Mouse (Mus musculus) gastrocnemius, adult 18-20 months (tissue): ENCODE results near the gene Lrrc4b. TPM values are rescaled to one million over a fixed set of nuclear protein-coding genes. Genes with fewer than 3 reads are reported as not detected.

ENCODE experiments used
- DNase-seq: peaks from one replicate; pipeline ENCODE4 v3.0.0; 2021; ENCODE audit warnings: low spot score
- microRNA-seq: library from miRNA; unstranded; fragments of <30 nt; microRNA quantifications from one replicate; pipeline ENCODE4 v1.2.0, GENCODE M21; 2021
- total RNA-seq, 2 experiments: library from RNA; stranded (reverse); gene quantifications; 2 replicates each; pipeline ENCODE4 v1.2.3; 2021

Gene Lrrc4b
- total RNA-seq, 2 experiments from 2014 or later, result 0.12 TPM; not detected in 1

DNA sequence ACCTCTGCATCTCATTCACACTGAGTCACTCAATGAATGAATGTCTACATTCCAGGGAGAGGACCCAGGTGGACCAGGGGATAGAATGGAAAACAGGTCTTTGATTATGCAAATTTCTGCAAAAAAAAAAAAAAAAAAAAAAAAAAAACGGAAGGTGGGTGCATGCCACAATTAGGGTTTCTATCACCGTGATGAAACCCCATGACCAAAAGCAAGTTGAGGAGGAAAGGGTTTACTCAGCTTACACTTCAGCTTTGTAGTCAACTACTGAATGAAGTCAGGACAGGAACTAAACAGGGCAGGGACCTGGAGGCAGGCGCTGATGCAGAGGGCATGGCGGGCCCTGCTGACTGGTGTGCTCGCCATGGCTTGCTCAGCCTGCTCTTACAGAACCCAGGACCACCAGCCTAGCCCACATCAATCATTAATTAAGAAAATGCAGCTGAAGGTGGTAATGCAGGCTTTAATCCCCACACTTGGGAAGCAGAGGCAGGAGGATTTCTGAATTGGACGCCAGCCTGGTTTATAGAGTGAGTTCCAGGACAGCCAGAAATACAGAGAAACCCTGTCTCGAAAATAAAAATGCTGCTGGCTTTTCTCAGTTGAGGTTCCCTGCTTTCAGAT lies 56.9 kb downstream of the Lrrc4b start:
- DNase-seq, result no peak

DNA sequence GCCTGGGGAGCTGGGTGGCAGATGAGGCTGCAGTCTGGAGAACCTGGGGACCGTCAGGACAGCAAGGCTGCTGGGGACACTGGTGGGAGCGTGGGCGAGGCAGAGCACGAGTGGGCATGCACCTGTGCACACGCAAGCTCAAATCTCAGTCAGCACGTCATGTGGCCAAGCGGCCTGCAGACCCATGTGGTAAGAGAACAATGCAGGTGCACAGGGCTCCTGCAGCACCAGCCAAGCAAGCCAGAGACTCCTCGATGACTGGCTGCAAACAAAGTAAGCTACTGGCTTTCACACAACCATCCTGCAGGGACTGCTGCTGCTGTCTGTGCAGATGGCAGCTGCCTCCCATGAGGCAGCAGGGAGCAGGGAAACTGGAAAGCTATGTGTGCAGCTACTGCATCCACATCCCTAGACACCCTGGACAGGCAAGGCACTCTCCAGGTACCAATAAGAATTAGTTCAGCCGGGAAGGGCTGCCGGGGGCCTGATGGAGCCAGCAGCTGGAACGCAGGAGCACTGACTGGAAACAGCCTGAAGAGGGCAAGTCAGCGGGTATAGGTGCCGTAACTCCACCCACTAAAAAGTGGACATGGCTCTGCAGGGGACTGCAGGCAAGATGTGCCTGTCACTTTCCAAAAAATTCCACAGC lies 58.2 kb downstream of the Lrrc4b start:
- DNase-seq, result no peak

DNA sequence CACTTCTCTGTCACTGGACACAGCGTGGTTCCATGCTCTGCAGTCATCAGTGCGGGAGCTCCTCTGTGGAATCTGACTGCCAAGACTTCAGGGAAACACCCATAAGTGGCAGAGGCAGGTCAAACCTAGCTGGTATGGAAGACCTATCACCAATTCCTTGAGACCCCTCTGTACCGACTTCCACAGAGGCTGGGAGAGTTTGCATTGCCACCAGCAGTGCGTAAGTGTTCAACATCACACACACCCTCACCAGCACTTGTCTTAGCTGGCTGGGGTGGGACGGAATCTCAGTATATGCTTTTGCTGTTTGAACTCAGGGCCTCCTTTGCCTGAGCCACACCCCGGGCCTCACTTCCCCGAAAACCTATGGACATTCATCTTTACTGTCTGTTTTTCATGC lies 59.1 kb downstream of the Lrrc4b start:
- DNase-seq, result no peak

GRCm38 (mm10) chr7:44488545-44488944 lies 59.7 kb downstream of the Lrrc4b start:
- no peak for DNase-seq

GRCm38 (mm10) chr7:44490281-44490680 lies 61.5 kb downstream of the Lrrc4b start:
- no peak for DNase-seq

GRCm38 (mm10) chr7:44491391-44491790 lies 62.6 kb downstream of the Lrrc4b start:
- no peak for DNase-seq

DNA sequence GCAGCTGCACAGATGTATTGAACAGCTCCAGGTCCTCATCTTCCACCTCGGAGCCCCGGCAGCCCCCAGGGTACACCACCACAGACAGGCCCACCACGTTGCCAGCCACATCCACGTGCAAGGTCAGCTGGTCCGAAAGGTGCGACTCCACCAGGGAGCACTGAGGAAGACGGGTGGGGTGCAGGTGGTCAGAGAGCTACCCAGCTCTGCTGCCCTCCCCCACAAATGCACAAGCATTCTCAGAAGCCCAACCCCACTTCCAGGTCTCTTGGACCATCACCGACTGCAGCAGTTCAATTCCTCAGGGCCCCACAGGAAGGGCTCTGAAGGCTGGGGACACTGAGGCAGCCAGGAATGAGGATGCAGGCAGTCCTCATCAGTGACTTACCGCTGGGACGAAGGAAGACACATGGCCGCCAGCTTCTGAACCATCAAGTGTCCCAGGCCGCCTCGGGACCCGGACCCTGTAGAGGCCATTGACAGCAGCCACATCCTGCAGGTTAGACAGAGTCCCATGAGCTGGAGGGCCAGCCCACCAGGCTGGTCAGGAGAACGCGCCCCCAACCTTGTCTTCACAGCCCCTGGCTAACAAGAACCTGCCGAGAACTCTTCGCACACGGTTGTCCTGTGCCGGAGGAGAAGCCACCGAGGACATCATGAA lies 63.5 kb downstream of the Lrrc4b start:
- no peak for DNase-seq

- no peak for DNase-seq
Observed at GRCm38 (mm10) chr7:44494681-44495080, 65.9 kb downstream of the Lrrc4b start.

DNA sequence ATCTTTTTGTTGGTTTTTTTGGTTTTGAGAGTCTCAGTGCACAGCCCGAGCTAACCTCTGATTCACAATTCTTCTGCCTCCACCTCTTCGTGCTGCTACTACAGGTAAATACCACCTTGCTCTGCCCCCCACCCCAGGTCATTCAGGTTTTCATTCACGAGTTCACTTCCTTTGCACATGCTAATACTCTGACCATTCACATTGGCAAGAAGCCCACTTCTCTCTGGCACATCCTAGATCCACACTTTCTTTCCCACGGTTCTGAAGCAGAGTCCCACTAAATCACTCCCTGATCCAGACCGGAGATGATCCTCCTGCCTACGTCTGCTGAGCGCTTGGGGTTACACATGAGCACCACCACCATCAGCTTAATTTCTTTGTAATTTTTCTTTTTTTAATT lies 66.3 kb downstream of the Lrrc4b start:
- no peak for DNase-seq

DNA sequence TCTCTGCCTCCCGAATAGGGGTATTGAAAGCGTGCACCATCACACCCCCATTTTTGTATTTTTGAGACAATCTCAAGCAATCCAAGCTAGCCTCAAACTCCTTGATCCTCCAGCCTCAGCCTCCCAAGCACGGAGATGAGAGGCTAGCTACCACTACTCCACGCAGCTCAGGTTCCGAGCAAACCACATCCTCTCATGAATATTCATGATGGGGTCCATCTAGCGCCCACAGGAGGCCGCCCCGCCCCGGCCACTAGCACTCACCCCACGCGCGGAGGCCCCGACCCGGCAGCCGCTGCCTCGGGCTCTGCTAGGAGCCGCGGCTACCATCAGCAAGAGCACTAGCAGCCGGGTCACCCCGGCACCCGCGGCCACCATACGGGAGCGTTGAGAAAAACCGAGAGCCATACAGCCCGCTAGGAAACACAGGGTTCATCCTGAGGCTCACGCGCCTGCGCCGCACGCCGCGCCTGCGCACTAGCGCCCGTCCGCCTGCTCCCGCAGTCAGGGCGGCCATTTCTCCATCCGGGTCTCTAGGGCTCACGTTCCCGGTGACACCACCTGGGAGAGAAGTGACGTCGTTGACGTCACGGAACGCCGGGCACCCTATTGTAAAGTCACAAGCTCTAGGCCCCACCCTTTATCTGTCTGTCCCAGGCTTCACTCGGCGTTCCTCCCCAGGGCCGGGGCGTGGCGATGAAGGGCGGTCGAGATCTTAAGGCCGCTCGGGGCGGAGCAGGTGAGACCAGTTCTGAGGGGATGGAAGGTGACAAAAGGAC lies 67.4 kb downstream of the Lrrc4b start, which contains the start of the genes Emc10 and Fam71e1:
TSS of gene Emc10 (minus strand) at position 538 of the 779 bp plus-strand sequence.
TSS of gene Fam71e1 (plus strand) at position 590 of the 779 bp plus-strand sequence.
- DNase-seq, result peak; percentile 94

- DNase-seq, result no peak
Observed at GRCm38 (mm10) chr7:44496771-44497109, 67.9 kb downstream of the Lrrc4b start.

GRCm38 (mm10) chr7:44497361-44498055 lies 68.7 kb downstream of the Lrrc4b start:
- DNase-seq, result no peak

DNA sequence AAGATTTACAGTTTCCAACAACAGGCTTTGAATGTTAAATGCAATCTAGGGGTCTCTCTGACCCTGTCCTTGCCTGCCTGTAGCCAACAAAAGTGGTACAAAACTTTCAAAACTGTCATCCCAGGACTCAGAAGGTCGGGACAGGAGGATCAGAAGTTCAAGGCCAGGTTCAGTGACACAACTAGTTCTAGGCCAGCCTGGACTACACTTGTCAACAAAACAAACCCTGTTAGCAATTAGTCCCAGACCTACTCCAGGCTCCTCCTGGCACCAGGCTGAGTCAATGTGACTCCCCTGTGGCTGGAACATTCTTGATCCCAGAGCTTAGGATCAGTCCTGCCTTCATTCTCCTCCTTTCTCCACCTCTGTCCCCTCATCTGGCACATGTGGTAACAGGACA lies 70.1 kb downstream of the Lrrc4b start:
- no peak for DNase-seq

- DNase-seq, result no peak
Observed at GRCm38 (mm10) chr7:44500046-44500445, 71.2 kb downstream of the Lrrc4b start.

- DNase-seq, result peak; percentile 70
Observed at GRCm38 (mm10) chr7:44501563-44502115, 72.8 kb downstream of the Lrrc4b start.

GRCm38 (mm10) chr7:44507491-44507890 lies 78.7 kb downstream of the Lrrc4b start:
- DNase-seq, result no peak

Small RNAs within 50 kb of the gene (microRNA-seq; reads per million reads assigned to microRNA genes)
- 3.4 reads per million, percentile 2 among the genes with 10 or more reads in this experiment for gene Mir7052

Other genes with a start within 250 kb of the Lrrc4b start
- not detected for gene Klk1b24, start 240.8 kb upstream of the Lrrc4b start, total RNA-seq
- gene Klk1b3, start 230.8 kb upstream of the Lrrc4b start, total RNA-seq, result not detected
- not detected for gene Klk1b4, start 221.6 kb upstream of the Lrrc4b start, total RNA-seq
- gene Klk1b5, start 213.1 kb upstream of the Lrrc4b start, total RNA-seq, result not detected
- gene Klk1, start 203.7 kb upstream of the Lrrc4b start, total RNA-seq, result under 1 TPM in 1 of 2 experiments, not detected in 1; 0.71 TPM
- gene Gm36864, start 192.8 kb upstream of the Lrrc4b start, total RNA-seq, result not detected
- gene 1700028J19Rik, start 182.3 kb upstream of the Lrrc4b start, total RNA-seq, result not detected
- gene 2410002F23Rik, start 182.3 kb upstream of the Lrrc4b start, total RNA-seq, result 1 to 10 TPM; 4.9 to 5.9 TPM
- gene Acp4, start 171.6 kb upstream of the Lrrc4b start, total RNA-seq, result not detected
- gene Gm15517, start 167.6 kb upstream of the Lrrc4b start, total RNA-seq, result not detected
- gene Clec11a, start 122.1 kb upstream of the Lrrc4b start, total RNA-seq, result 1 to 10 TPM in 1 of 2 experiments, under 1 TPM in 1; 0.84 to 1.3 TPM
- gene Shank1, start 118.8 kb upstream of the Lrrc4b start, total RNA-seq, result under 1 TPM; 0.25 to 0.36 TPM
- gene Syt3, start 44.9 kb upstream of the Lrrc4b start, total RNA-seq, result 1 to 10 TPM; 3.4 to 4.8 TPM
- gene 1700008O03Rik, start 43.2 kb upstream of the Lrrc4b start, total RNA-seq, result under 1 TPM in 1 of 2 experiments, not detected in 1; 0.25 TPM
- gene Aspdh, start 36.4 kb downstream of the Lrrc4b start, total RNA-seq, result not detected
- gene Josd2, start 39.0 kb downstream of the Lrrc4b start, total RNA-seq, result 10 to 100 TPM; 49.8 to 49.9 TPM
- gene Emc10, start 67.5 kb downstream of the Lrrc4b start, total RNA-seq, result 10 to 100 TPM; 48.2 to 49.0 TPM
- 1 to 10 TPM; 3.5 to 5.0 TPM for gene Fam71e1, start 67.6 kb downstream of the Lrrc4b start, total RNA-seq
- gene Mybpc2, start 95.6 kb downstream of the Lrrc4b start, total RNA-seq, result 1,000 to 10,000 TPM; 4,330 to 4,768 TPM
- gene Spib, start 103.1 kb downstream of the Lrrc4b start, total RNA-seq, result under 1 TPM in 1 of 2 experiments, not detected in 1; 0.14 TPM
- 1 to 10 TPM; 4.6 to 4.8 TPM for gene Pold1, start 119.8 kb downstream of the Lrrc4b start, total RNA-seq
- 10 to 100 TPM; 42.7 to 45.2 TPM for gene Nr1h2, start 124.9 kb downstream of the Lrrc4b start, total RNA-seq
- under 1 TPM; 0.47 to 0.91 TPM for gene Napsa, start 143.4 kb downstream of the Lrrc4b start, total RNA-seq
- gene Kcnc3, start 161.6 kb downstream of the Lrrc4b start, total RNA-seq, result 1 to 10 TPM; 3.7 to 5.1 TPM
- 10 to 100 TPM; 43.2 to 45.2 TPM for gene Myh14, start 241.8 kb downstream of the Lrrc4b start, total RNA-seq